Mouse (Mus musculus): ENCODE data around the gene Adam12.

DNA sequence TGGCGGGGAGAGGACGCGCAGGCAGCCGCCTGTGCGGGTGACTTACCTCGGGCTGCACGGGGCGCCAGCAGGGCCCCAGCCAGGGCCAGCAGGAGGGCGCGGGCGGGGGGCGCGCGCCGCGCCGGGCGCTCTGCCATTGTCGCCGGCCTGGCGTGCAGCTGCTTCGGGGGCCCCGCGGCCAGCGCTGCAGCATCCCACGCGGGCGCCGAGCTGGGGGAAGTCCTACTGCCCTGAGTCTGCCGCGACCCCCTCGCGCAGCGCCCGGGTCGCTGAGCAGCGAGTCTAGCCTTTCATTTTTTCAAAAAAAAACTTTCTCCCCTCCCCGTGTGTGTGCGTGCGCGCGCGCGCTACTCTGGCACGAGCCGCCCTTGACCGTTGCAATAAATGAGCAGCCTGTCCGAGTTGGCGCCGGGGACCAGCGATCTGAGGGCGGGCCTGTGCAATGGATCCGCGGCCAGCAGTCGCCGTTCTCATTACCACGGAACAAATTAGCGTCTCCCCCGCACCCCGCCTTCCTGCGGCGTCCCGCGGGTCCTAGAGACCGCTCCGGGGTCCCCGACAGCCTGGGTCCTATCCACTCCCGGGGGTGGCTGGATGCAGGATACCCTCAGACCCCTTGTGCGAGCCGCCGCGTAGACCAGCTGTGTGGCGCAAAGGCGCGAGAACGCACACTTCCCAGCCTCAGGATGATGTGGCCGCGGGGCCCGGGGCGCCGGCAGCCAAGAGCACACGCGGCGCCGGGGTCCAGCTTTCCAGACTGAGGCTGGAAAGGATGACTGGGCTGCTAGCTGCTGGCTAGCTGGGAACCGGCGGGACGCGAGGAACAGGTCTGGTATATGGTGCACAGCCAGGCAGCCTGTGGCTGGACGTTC is 7.0 kb downstream of the Adam12 start:
- TF ChIP-seq CTCF (IDR thresholded peaks at IDR 0.05; ENCODE audit: insufficient read depth, low read depth, low read length), result no peak
- TF ChIP-seq POLR2A (IDR thresholded peaks at IDR 0.05; ENCODE audit: insufficient read depth, low read depth, low read length), result no peak

Measured in olfactory bulb, adult 2 months (tissue).